Mouse (Mus musculus): Measurements from ENCODE around the gene Agmat. TPM values are rescaled to one million over a fixed set of nuclear protein-coding genes. Genes with fewer than 3 reads are reported as not detected.

Agmat gene
- polyA plus RNA-seq, 1 experiment from 2014 or later: not detected

DNA sequence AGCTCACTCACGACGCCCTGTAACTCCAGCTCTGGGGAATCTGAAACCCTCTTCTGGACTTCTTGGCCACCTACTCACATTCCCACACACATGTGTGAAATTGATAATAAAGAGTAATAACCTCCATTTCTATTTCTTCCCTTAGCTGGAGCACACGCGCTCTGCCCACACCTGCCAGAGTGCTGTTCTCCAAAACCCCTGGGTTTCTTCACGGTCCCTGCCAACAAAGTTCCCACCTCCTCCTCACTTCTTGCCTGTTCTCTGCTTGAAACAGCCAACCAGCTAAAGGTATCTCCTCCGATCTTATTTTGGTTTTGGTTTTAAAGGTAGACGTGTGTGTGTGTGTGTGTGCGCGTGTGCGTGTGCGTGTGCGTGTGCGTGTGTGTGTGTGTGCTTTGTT is 16.1 kb upstream of the Agmat start:
- ATAC-seq (ENCODE audit: low FRiP score) (no peak), DNase-seq (ENCODE audit: low spot score, missing footprints) (no peak)
- no peak overlapping the region for H3K4me3 ChIP-seq (ENCODE audit: low read depth, low read length)
- 88% methylated on average over 13 of the region's 13 CpGs for WGBS
- H3K36me3 ChIP-seq (ENCODE audit: control insufficient read depth, insufficient read depth, low read length): no peaks in the 10 kb centered on the region
- no peaks in the 10 kb centered on the region for H3K9me3 ChIP-seq (ENCODE audit: control insufficient read depth, low read length)
- H3K4me1 ChIP-seq (ENCODE audit: control insufficient read depth, insufficient read depth, low read length): no peaks in the 10 kb centered on the region
- H3K27ac ChIP-seq (ENCODE audit: low read depth, low read length): no peak overlapping the region
- no peak overlapping the region for H3K4me2 ChIP-seq
- H3K27me3 ChIP-seq (ENCODE audit: control insufficient read depth, insufficient read depth, low read length): no peaks in the 10 kb centered on the region
- H3K9ac ChIP-seq (ENCODE audit: low read length): no peak overlapping the region

GRCm38 (mm10) chr4:141731766-141732165 is 14.7 kb upstream of the Agmat start:
- Histone ChIP-seq H3K4me2 (no peak overlapping the region), H3K4me3 (ENCODE audit: low read depth, low read length) (no peak overlapping the region), H3K27me3 (ENCODE audit: control insufficient read depth, insufficient read depth, low read length) (no peaks in the 10 kb centered on the region), H3K9me3 (ENCODE audit: control insufficient read depth, low read length) (no peaks in the 10 kb centered on the region), H3K27ac (ENCODE audit: low read depth, low read length) (no peak overlapping the region), H3K4me1 (ENCODE audit: control insufficient read depth, insufficient read depth, low read length) (no peaks in the 10 kb centered on the region), H3K36me3 (ENCODE audit: control insufficient read depth, insufficient read depth, low read length) (no peaks in the 10 kb centered on the region), H3K9ac (ENCODE audit: low read length) (no peak overlapping the region)
- ATAC-seq (ENCODE audit: low FRiP score): no peak
- DNase-seq (ENCODE audit: low spot score, missing footprints): no peak
- 84% methylated on average over 5 of the region's 5 CpGs for WGBS

DNA sequence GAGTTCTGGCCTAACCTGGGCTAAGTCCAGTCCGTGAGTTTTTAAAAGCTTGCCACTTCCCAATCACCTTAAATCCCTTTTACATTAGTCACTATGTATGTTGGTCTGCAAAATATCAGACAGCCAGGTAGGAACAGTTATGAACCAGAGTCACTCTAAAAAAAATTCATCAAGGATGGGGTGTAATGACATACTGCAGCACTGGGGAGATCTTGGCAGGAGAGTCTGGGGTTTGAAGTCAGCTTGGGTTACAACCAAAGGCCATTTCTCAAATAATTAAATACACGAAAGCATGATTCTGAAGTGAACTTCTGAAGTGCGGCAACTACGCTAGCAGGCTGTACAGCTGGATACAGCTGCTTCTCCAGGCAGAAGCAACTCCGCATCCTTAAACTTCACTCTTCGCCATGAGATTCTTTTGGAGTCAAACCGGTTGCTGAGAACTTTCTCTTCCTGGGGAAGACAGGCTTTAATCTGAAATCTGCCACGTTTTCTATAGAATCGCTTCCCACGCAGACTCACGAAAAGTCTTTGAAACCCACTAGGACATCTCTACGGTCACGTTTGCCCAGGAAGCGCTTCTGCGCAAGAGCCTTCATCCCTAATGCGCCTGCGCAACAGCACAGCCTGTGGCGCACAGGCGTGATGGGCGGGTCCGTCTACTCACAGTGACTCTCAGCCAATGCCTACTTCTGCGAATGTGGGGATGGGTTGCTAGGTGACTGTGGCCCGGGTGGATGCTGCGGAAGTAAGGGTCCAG is 11.8 kb upstream of the Agmat start:
- no peaks in the 10 kb centered on the region for H3K4me1 ChIP-seq (ENCODE audit: control insufficient read depth, insufficient read depth, low read length)
- ATAC-seq (ENCODE audit: low FRiP score): peak; percentile 99
- WGBS: 7% methylated on average over 24 of the region's 24 CpGs
- H3K36me3 ChIP-seq (ENCODE audit: control insufficient read depth, insufficient read depth, low read length): no peaks in the 10 kb centered on the region
- H3K4me3 ChIP-seq (ENCODE audit: low read depth, low read length): peak overlapping the region; percentile 34
- peak; percentile 96 for DNase-seq (ENCODE audit: low spot score, missing footprints)
- H3K27me3 ChIP-seq (ENCODE audit: control insufficient read depth, insufficient read depth, low read length): no peaks in the 10 kb centered on the region
- H3K9me3 ChIP-seq (ENCODE audit: control insufficient read depth, low read length): no peaks in the 10 kb centered on the region
- H3K9ac ChIP-seq (ENCODE audit: low read length): peak overlapping the region; percentile 63
- no peak overlapping the region for H3K27ac ChIP-seq (ENCODE audit: low read depth, low read length)
- peak overlapping the region; percentile 61 for H3K4me2 ChIP-seq

GRCm38 (mm10) chr4:141735206-141735560 is 11.3 kb upstream of the Agmat start:
- H3K4me2 ChIP-seq: peak overlapping the region; percentile 61
- no peaks in the 10 kb centered on the region for H3K36me3 ChIP-seq (ENCODE audit: control insufficient read depth, insufficient read depth, low read length)
- no peak overlapping the region for H3K27ac ChIP-seq (ENCODE audit: low read depth, low read length)
- H3K9me3 ChIP-seq (ENCODE audit: control insufficient read depth, low read length): no peaks in the 10 kb centered on the region; the same call in 1 of the 2 replicates
- no peaks in the 10 kb centered on the region for H3K4me1 ChIP-seq (ENCODE audit: control insufficient read depth, insufficient read depth, low read length)
- 24% methylated on average over 9 of the region's 9 CpGs for WGBS
- DNase-seq (ENCODE audit: low spot score, missing footprints) (no peak), ATAC-seq (ENCODE audit: low FRiP score) (no peak; the same call in 1 of the 2 replicates)
- peak overlapping the region; percentile 34 for H3K4me3 ChIP-seq (ENCODE audit: low read depth, low read length)
- no peaks in the 10 kb centered on the region for H3K27me3 ChIP-seq (ENCODE audit: control insufficient read depth, insufficient read depth, low read length)
- no peak overlapping the region for H3K9ac ChIP-seq (ENCODE audit: low read length)

GRCm38 (mm10) chr4:141736856-141737255 is 9.6 kb upstream of the Agmat start:
- DNase-seq (ENCODE audit: low spot score, missing footprints) (no peak), ATAC-seq (ENCODE audit: low FRiP score) (no peak)
- Histone ChIP-seq H3K4me2 (no peak overlapping the region), H3K27ac (ENCODE audit: low read depth, low read length) (no peak overlapping the region), H3K27me3 (ENCODE audit: control insufficient read depth, insufficient read depth, low read length) (no peaks in the 10 kb centered on the region), H3K9ac (ENCODE audit: low read length) (no peak overlapping the region), H3K9me3 (ENCODE audit: control insufficient read depth, low read length) (no peaks in the 10 kb centered on the region; the same call in 1 of the 2 replicates), H3K4me1 (ENCODE audit: control insufficient read depth, insufficient read depth, low read length) (no peaks in the 10 kb centered on the region), H3K4me3 (ENCODE audit: low read depth, low read length) (no peak overlapping the region), H3K36me3 (ENCODE audit: control insufficient read depth, insufficient read depth, low read length) (no peaks in the 10 kb centered on the region)
- 78% methylated on average over 4 of the region's 4 CpGs for WGBS

DNA sequence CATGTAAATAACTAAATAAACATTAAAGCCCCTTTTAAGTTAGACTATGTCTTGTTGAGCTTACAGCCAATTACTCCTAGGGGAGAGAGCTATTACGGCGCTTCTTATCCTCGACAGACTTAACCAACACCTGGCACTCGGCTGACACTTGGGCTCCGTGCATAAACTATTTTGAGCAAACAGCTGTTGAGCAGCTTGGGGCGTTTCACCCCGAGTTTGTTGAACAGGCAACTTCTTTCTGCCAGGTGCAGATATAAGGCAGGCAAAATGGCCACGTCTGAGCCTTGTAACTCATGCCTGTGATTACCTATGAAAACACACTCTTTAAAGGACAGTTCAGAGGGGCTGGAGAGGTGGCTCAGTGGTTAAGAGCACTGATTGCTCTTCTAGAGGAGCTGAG is 8.5 kb upstream of the Agmat start:
- H3K4me2 ChIP-seq: no peak overlapping the region
- no peak for ATAC-seq (ENCODE audit: low FRiP score)
- no peak overlapping the region for H3K27ac ChIP-seq (ENCODE audit: low read depth, low read length)
- no peak for DNase-seq (ENCODE audit: low spot score, missing footprints)
- 77% methylated on average over 8 of the region's 8 CpGs for WGBS
- H3K4me3 ChIP-seq (ENCODE audit: low read depth, low read length): no peak overlapping the region
- no peaks in the 10 kb centered on the region for H3K4me1 ChIP-seq (ENCODE audit: control insufficient read depth, insufficient read depth, low read length)
- no peaks in the 10 kb centered on the region for H3K27me3 ChIP-seq (ENCODE audit: control insufficient read depth, insufficient read depth, low read length)
- H3K9me3 ChIP-seq (ENCODE audit: control insufficient read depth, low read length): no peaks in the 10 kb centered on the region; the same call in 1 of the 2 replicates
- no peak overlapping the region for H3K9ac ChIP-seq (ENCODE audit: low read length)
- H3K36me3 ChIP-seq (ENCODE audit: control insufficient read depth, insufficient read depth, low read length): no peaks in the 10 kb centered on the region

- Histone ChIP-seq H3K4me2 (no peak overlapping the region), H3K27ac (ENCODE audit: low read depth, low read length) (no peak overlapping the region), H3K9me3 (ENCODE audit: control insufficient read depth, low read length) (no peaks in the 10 kb centered on the region; the same call in 1 of the 2 replicates), H3K27me3 (ENCODE audit: control insufficient read depth, insufficient read depth, low read length) (no peaks in the 10 kb centered on the region), H3K36me3 (ENCODE audit: control insufficient read depth, insufficient read depth, low read length) (no peaks in the 10 kb centered on the region), H3K9ac (ENCODE audit: low read length) (no peak overlapping the region), H3K4me1 (ENCODE audit: control insufficient read depth, insufficient read depth, low read length) (no peaks in the 10 kb centered on the region), H3K4me3 (ENCODE audit: low read depth, low read length) (no peak overlapping the region)
- 75% methylated on average over 9 of the region's 9 CpGs for WGBS
- no peak for DNase-seq (ENCODE audit: low spot score, missing footprints)
- no peak for ATAC-seq (ENCODE audit: low FRiP score)
These were observed 4.6 kb upstream of the Agmat start for GRCm38 (mm10) chr4:141741856-141742255.

- H3K27me3 ChIP-seq (ENCODE audit: control insufficient read depth, insufficient read depth, low read length): no peaks in the 10 kb centered on the region
- no peak overlapping the region for H3K4me2 ChIP-seq
- no peaks in the 10 kb centered on the region for H3K36me3 ChIP-seq (ENCODE audit: control insufficient read depth, insufficient read depth, low read length)
- H3K4me1 ChIP-seq (ENCODE audit: control insufficient read depth, insufficient read depth, low read length): no peaks in the 10 kb centered on the region
- WGBS: 93% methylated on average over 4 of the region's 4 CpGs
- no peak overlapping the region for H3K27ac ChIP-seq (ENCODE audit: low read depth, low read length)
- DNase-seq (ENCODE audit: low spot score, missing footprints) (no peak), ATAC-seq (ENCODE audit: low FRiP score) (no peak)
- no peaks in the 10 kb centered on the region; the same call in 1 of the 2 replicates for H3K9me3 ChIP-seq (ENCODE audit: control insufficient read depth, low read length)
- H3K9ac ChIP-seq (ENCODE audit: low read length): no peak overlapping the region
- no peak overlapping the region for H3K4me3 ChIP-seq (ENCODE audit: low read depth, low read length)
These were observed 4.1 kb upstream of the Agmat start for GRCm38 (mm10) chr4:141742381-141742780.

GRCm38 (mm10) chr4:141749557-141749956 is 3.1 kb downstream of the Agmat start:
- 47% methylated on average over 11 of the region's 11 CpGs for WGBS
- Histone ChIP-seq H3K4me1 (ENCODE audit: control insufficient read depth, insufficient read depth, low read length) (no peaks in the 10 kb centered on the region), H3K27me3 (ENCODE audit: control insufficient read depth, insufficient read depth, low read length) (no peaks in the 10 kb centered on the region), H3K4me2 (no peak overlapping the region), H3K36me3 (ENCODE audit: control insufficient read depth, insufficient read depth, low read length) (no peaks in the 10 kb centered on the region), H3K27ac (ENCODE audit: low read depth, low read length) (no peak overlapping the region), H3K4me3 (ENCODE audit: low read depth, low read length) (no peak overlapping the region), H3K9ac (ENCODE audit: low read length) (no peak overlapping the region), H3K9me3 (ENCODE audit: control insufficient read depth, low read length) (no peaks in the 10 kb centered on the region)
- no peak for DNase-seq (ENCODE audit: low spot score, missing footprints)
- no peak for ATAC-seq (ENCODE audit: low FRiP score)
